Mouse (Mus musculus) intestine, postnatal 0 days (tissue): ENCODE measurements around the gene Sh2d3c. TPM values are rescaled to one million over a fixed set of nuclear protein-coding genes. Genes with fewer than 3 reads are reported as not detected.

Experiments
- ATAC-seq: fragments of 200-750 bp; cut with Nextera tagmentation; 2 replicates; pipeline ENCODE4 v1.8.0; 2017; ENCODE audit warnings: mild to moderate bottlenecking, moderate TSS enrichment, moderate library complexity
- H3K27ac ChIP-seq: fragments of 300-500 bp; sonication (generic); 2 replicates; pipeline ENCODE4 v1.5.1; 2014; ENCODE audit warnings: mild to moderate bottlenecking, low read depth, low read length, moderate library complexity
- H3K27me3 ChIP-seq: fragments of 300-500 bp; sonication (generic); replicated peaks from 2 replicates; pipeline ENCODE4 v1.6.1; 2014; ENCODE audit warnings: low read length, mixed read lengths; ENCODE audit not compliant: control insufficient read depth, insufficient read depth
- H3K36me3 ChIP-seq: fragments of 300-500 bp; sonication (generic); 2 replicates; pipeline ENCODE4 v1.6.1; 2014; ENCODE audit warnings: mild to moderate bottlenecking, moderate library complexity; ENCODE audit not compliant: control insufficient read depth, insufficient read depth
- H3K4me1 ChIP-seq: fragments of 300-500 bp; sonication (generic); replicated peaks from 2 replicates; pipeline ENCODE4 v1.6.1; 2014; ENCODE audit warnings: antibody characterized with exemption, low read length, mixed read lengths; ENCODE audit not compliant: control insufficient read depth, insufficient read depth
- H3K4me2 ChIP-seq: fragments of 300-500 bp; sonication (generic); replicated peaks from 2 replicates; pipeline ENCODE4 v1.6.1; 2014; ENCODE audit warnings: low read depth, mild to moderate bottlenecking, moderate library complexity
- H3K4me3 ChIP-seq: fragments of 300-500 bp; sonication (generic); 2 replicates; pipeline ENCODE4 v1.5.1; 2014; ENCODE audit warnings: low read depth, low read length
- H3K9ac ChIP-seq: fragments of 300-500 bp; sonication (generic); 2 replicates; pipeline ENCODE4 v1.6.1; 2014; ENCODE audit warnings: mild to moderate bottlenecking, low read depth, low read length
- H3K9me3 ChIP-seq: fragments of 300-500 bp; sonication (generic); 2 replicates; pipeline ENCODE4 v1.6.1; 2016; ENCODE audit warnings: mixed run types; ENCODE audit not compliant: control insufficient read depth
- CTCF ChIP-seq: sonication (generic); IDR thresholded peaks from 2 replicates; pipeline ENCODE4 v1.5.1; 2016; ENCODE audit warnings: low read depth, mild to moderate bottlenecking, control low read depth, antibody characterized with exemption, moderate library complexity
- WGBS: fragments of 180-500 bp; shearing (Covaris S2); extraction: QIAGEN DNeasy Blood & Tissue Kit; methylation state at CpG from one replicate; pipeline ENCODE4 v1.1.7; 2014; 5-methylcytosine and 5-hydroxymethylcytosine counted together
- polyA plus RNA-seq: library from polyadenylated mRNA; unstranded; fragments of >200 nt; fragmentation: Nextera tagmentation; extraction: Ambion mirVana; gene quantifications from 2 replicates; pipeline ENCODE4 v1.2.1, GENCODE M21; 2015

Sh2d3c gene
- polyA plus RNA-seq, 1 experiment from 2014 or later: 11.2 TPM

DNA sequence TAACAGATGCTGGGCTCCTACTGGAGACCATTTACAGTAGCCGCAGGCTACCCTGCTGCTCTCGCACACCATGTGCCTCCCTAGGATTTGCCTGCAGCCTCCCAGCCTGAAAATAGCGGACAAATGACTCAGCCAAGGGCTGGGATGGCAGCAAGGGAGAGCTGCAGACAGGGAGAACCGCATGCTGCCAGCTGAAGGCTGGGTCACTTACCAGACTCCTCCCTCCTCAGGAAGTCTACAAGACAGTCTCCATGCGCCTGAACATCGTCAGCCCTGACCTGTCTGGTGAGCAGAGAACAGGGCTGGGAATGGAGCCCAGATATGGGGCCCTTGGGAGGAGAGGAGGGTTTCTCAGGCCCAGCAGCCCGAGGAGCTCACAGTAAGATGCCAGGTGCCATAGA, 40.8 kb upstream of the Sh2d3c start:
- H3K9me3 ChIP-seq: no peaks in the 10 kb centered on the region
- WGBS: 37% methylated on average over 7 of the region's 7 CpGs
- peak; percentile 26; the same call in 1 of the 2 replicates for ATAC-seq
- peaks cover 51% of the 10 kb centered on the region for H3K36me3 ChIP-seq
- no peaks in the 10 kb centered on the region for H3K27me3 ChIP-seq
- peak overlapping the region; percentile 21; the same call in 1 of the 2 replicates for H3K27ac ChIP-seq
- no peak for TF ChIP-seq CTCF
- H3K4me2 ChIP-seq: no peak overlapping the region
- H3K4me3 ChIP-seq: no peak overlapping the region
- H3K9ac ChIP-seq: peak overlapping the region; percentile 11; the same call in 1 of the 2 replicates
- peaks cover 9% of the 10 kb centered on the region for H3K4me1 ChIP-seq

DNA sequence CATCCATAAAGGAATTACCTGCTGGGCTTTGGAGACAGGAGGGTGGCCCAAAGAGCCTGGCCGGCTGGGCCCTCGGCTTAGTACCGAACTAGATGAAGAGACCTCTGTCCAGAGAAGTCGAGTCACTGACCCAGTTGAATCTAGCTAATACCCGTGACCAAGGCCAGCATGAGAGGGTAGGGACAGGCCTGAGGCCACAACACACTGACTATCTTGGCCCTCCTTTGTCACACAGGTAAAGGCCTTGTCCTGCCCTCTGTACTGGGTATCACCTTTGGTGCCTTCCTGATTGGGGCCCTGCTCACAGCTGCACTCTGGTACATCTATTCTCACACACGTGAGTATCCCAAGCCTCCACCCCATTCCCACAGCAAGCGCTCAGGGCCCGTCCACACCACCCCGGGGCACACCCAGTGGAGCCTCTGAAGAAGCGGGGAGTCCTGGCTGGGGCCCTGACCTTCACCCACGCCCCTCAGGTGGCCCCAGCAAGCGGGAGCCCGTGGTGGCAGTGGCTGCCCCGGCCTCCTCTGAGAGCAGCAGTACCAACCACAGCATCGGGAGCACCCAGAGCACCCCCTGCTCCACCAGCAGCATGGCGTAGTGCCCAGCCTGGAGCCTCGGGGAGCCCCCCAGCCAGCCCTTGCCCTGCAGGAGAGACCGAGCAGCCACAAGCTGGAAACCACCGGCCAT, 39.7 kb upstream of the Sh2d3c start:
- peaks cover 61% of the 10 kb centered on the region for H3K36me3 ChIP-seq
- H3K4me2 ChIP-seq: 0 out of 2 replicates have a peak overlapping the region, but pooled peaks have one; percentile 9
- H3K4me1 ChIP-seq: peaks cover 9% of the 10 kb centered on the region
- no peak overlapping the region; the same call in 1 of the 2 replicates for H3K27ac ChIP-seq
- H3K9me3 ChIP-seq: no peaks in the 10 kb centered on the region
- no peak overlapping the region for H3K9ac ChIP-seq
- peak; percentile 70 for ATAC-seq
- 62% methylated on average over 19 of the region's 19 CpGs for WGBS
- TF ChIP-seq CTCF: no peak
- H3K27me3 ChIP-seq: no peaks in the 10 kb centered on the region
- no peak overlapping the region for H3K4me3 ChIP-seq

DNA sequence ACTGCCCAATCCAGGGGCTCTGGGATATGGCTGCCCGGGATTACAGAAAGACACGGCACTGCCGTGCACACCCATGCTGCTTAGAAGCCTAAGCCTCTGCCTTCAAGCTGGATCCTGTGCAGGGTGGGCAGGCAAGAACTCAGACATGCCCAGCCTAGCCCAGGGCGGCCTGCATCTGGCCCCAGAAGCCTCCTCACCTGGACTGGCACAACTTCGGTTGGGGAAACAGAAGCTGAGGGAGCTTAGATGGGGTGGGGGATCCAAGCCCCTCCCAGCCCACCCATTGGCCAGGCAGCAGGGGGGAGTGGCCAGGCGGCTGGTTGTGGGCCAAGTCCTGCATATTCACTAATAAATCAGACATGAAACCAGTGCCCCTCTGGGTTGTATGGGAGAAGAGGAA, 39.1 kb upstream of the Sh2d3c start:
- peaks cover 9% of the 10 kb centered on the region for H3K4me1 ChIP-seq
- no peak overlapping the region for H3K27ac ChIP-seq
- no peak for ATAC-seq
- no peak overlapping the region for H3K4me3 ChIP-seq
- H3K4me2 ChIP-seq: no peak overlapping the region
- peaks cover 68% of the 10 kb centered on the region for H3K36me3 ChIP-seq
- no peaks in the 10 kb centered on the region for H3K9me3 ChIP-seq
- H3K9ac ChIP-seq: no peak overlapping the region
- 61% methylated on average over 6 of the region's 6 CpGs for WGBS
- H3K27me3 ChIP-seq: no peaks in the 10 kb centered on the region
- TF ChIP-seq CTCF: no peak

- ATAC-seq: no peak
- Histone ChIP-seq H3K4me3 (no peak overlapping the region), H3K36me3 (peaks cover 78% of the 10 kb centered on the region), H3K4me1 (peaks cover 9% of the 10 kb centered on the region), H3K27ac (no peak overlapping the region), H3K9me3 (no peaks in the 10 kb centered on the region), H3K9ac (no peak overlapping the region), H3K4me2 (no peak overlapping the region), H3K27me3 (no peaks in the 10 kb centered on the region)
- TF ChIP-seq CTCF: no peak
- 79% methylated on average over 14 of the region's 14 CpGs for WGBS
These were observed 38.0 kb upstream of the Sh2d3c start for GRCm38 (mm10) chr2:32682721-32683417.

DNA sequence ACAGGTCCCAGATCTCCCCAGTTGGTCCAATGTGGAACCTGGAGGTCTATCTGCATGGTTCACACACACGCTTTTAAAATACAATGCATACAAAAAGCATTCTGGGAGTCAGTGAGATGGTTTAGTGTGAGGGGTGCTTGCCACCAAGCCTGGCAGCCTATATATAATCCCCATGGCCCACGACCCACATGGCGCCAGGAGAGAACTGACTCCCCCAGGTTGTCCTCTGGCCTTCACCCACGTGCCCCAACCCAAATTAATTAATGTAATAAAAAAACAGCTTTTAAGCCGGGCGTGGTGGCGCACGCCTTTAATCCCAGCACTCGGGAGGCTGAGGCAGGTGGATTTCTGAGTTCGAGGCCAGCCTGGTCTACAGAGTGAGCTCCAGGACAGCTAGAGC, 37.2 kb upstream of the Sh2d3c start:
- Histone ChIP-seq H3K27me3 (no peaks in the 10 kb centered on the region), H3K36me3 (peaks cover 78% of the 10 kb centered on the region), H3K27ac (no peak overlapping the region), H3K9ac (no peak overlapping the region), H3K4me3 (no peak overlapping the region), H3K9me3 (no peaks in the 10 kb centered on the region), H3K4me2 (no peak overlapping the region), H3K4me1 (peaks cover 9% of the 10 kb centered on the region)
- TF ChIP-seq CTCF: no peak
- WGBS: 86% methylated on average over 10 of the region's 10 CpGs
- ATAC-seq: no peak

- H3K4me3 ChIP-seq: no peak overlapping the region
- H3K9ac ChIP-seq: no peak overlapping the region
- no peak overlapping the region for H3K4me2 ChIP-seq
- no peaks in the 10 kb centered on the region for H3K9me3 ChIP-seq
- TF ChIP-seq CTCF: no peak
- H3K27me3 ChIP-seq: no peaks in the 10 kb centered on the region
- H3K36me3 ChIP-seq: peaks cover 74% of the 10 kb centered on the region
- H3K27ac ChIP-seq: no peak overlapping the region
- WGBS: 86% methylated on average over 15 of the region's 15 CpGs
- peaks cover 9% of the 10 kb centered on the region for H3K4me1 ChIP-seq
- no peak for ATAC-seq
These were observed 36.0 kb upstream of the Sh2d3c start for GRCm38 (mm10) chr2:32684681-32685428.
